Mouse (Mus musculus): ENCODE results near the gene Gm10772.
"Not testable (repeated sequence)": the region's sequence is repeated elsewhere in the genome, so short reads cannot be mapped to it uniquely, and the experiment has no call there.

Gene Gm10772

DNA sequence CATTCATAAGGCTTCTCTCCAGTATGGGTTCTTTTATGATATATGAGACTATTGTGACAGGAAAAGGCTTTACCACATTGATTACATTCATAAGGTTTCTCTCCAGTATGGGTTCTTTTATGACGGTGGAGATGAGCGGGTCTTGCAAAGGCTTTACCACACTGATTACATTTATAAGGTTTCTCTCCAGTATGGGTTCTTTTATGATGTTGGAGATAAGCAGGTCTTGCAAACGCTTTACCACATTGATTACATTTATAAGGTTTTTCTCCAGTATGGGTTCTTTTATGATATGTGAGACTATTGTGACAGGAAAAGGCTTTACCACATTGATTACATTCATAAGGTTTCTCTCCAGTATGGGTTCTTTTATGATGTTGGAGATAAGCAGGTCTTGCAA lies at the start of gene Gm10772:
Gene Gm10772 (minus strand): TSS at position 101 of the 400 bp plus-strand sequence.
- DNase-seq (ENCODE audit: low spot score): not testable (repeated sequence)

- DNase-seq (ENCODE audit: low spot score): not testable (repeated sequence)
Measured at GRCm38 (mm10) chr13:66263914-66264313, 36.5 kb upstream of the Gm10772 start.

DNA sequence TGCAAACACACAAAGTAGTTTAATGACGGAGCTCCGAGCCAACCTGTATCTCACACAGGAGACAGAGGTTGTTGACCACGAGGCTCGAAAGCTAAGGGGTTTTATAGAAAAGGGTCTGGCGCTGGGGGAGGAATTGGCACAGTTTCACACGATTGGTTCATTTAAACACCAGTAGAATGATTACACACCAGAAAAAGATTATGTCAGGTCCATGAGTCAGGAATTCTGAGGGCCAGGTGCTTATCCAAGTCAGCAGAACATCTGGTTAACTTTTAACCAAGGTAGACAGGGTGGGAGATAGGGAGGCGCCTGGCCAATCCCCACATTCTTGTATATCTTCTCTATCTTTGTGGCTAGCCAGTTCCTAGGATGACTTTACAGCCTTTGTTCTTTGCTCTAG lies 35.8 kb upstream of the Gm10772 start:
- DNase-seq (ENCODE audit: low spot score): not testable (repeated sequence)

GRCm38 (mm10) chr13:66214349-66214748 lies 13.0 kb downstream of the Gm10772 start:
- no peak for DNase-seq (ENCODE audit: low spot score)

DNA sequence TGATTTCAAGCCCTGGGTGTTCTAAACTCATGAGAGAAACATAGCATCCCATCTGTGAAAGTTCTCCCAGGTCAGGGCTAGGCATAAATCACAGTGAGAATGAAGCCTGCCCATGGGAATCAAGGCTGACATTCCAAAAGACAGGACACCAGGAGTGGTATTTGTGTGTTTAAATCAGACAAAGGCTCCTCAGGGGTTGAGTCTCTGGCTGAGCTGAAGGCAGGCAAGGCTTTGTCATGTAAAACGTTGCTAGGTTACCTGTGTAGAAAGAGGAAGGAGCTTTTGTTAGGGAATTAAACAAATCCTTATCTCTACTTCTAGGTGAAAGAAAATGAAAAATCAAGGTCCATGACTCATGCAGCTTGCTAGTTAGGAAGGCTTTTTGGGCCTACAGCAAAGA lies 13.6 kb downstream of the Gm10772 start:
- not testable (repeated sequence) for DNase-seq (ENCODE audit: low spot score)

DNA sequence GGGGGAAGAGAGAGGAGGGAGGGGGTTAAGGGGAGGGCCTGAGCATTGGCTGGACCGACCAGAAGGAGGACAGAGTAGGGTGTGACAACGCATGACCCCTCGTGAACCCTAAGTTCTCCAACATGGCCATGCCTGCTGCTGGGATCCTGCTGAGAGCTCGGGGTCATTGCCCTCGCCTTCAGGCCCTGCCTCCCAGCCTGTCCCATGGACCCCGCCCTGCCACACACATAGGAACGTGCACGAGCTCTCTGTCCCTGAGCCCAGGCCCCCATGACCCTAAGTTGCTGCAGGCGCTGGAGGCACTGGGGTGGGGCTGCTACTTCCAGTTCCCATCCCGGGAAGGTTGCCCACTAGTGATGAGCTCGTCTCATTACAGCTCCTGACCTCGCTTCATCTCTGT lies 48.2 kb downstream of the Gm10772 start:
- not testable (repeated sequence) for DNase-seq (ENCODE audit: low spot score)
